Mouse (Mus musculus): ENCODE measurements around the gene Fbxo2.

- no peak for TF ChIP-seq CTCF (conservative IDR thresholded peaks at IDR 0.05; ENCODE audit: insufficient read depth, insufficient read length, low read depth, low read length)
- TF ChIP-seq POLR2A (IDR thresholded peaks at IDR 0.05; ENCODE audit: low read depth, low read length): no peak
These were observed 4.0 kb downstream of the Fbxo2 start for GRCm38 (mm10) chr4:148164461-148164860.
